Mouse (Mus musculus): Measurements from ENCODE around the gene Dysf. TPM values are rescaled to one million over a fixed set of nuclear protein-coding genes. Genes with fewer than 3 reads are reported as not detected.
"Not testable (repeated sequence)": the region's sequence is repeated elsewhere in the genome, so short reads cannot be mapped to it uniquely, and the experiment has no call there.

Gene Dysf
- total RNA-seq (2022) = 1 to 10 TPM; 3.7 to 5.6 (median 3.8) TPM

DNA sequence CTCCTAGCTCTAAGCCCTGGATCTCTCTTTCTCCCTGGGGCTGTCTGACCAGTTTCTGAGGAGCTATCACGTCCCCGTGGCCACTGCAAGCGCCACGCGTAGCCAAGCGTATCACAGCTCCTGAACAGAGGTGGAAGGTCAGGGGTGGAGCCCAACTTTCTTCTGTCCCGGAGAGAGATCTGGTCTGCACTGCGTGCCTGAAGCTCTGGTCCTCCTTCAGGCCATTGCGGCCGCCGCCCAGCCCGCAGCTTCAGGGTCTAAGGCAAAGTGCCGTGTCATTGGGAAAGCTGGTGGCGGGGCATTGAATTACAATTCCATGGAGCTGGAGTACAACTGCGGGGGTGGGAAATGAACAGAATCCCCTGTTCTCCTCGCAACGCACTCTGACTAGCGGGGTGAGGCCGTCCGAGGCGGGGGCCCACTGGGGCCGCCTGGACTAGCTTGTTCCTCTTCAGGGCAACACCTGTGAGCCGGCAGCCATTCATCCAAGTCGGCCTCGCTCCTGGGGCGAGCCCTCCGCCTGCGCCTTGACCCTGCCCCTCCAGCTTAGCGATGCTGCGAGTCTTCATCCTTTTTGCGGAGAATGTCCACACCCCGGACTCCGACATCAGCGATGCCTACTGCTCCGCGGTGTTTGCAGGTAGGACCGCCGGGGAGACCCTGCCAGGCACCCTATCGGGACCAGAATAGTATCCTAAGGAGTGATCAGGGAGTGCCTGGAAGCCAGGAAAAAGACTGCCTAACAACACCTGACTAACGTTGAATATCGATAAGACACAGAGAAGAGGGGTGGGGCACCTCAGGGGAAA lies at the start of gene Dysf:
Gene Dysf, plus strand, starts transcription at position 228 of the 809 bp plus-strand sequence.
- no peak for DNase-seq (ENCODE audit: low spot score in 2 of 2)

DNA sequence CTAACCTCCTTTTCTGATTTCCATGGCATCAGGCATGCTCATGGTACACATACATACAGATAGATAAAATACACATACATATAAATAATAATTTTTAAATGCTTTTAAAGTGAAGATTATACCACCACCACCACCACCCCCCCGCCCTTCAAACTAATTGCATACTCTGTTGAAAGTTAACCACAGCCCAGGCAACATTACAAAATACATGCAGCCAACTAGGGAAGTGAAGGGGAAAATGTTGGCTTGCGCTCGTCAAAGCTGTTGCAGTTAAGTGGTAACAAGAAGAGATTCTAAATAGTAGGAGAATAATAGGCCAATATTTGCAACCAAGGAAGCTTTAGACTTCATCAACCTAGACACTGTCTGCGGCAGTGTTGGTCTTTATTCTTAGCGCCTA lies 20.7 kb upstream of the Dysf start:
- no peak for DNase-seq (ENCODE audit: low spot score in 2 of 2)

DNA sequence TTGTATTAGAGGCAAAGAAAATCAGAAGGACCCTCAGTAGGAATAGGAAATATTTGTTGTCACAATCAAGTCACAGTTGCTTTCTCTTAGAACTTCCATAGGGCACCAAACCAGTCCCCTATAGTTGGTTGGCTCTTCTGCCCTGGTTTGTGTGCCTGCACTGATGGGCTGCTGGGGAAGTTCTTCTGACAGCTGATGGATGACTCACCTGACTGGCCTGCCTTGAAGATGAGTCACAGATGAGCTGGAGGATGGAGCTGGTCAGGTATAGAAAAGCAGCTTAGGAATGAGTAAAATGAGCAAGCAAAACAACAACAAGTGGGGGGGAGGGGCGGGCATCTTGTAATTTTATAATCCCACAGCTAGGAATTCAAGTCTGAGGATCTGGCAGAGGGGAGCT lies 5.7 kb upstream of the Dysf start:
- no peak for DNase-seq (ENCODE audit: low spot score in 2 of 2)

DNA sequence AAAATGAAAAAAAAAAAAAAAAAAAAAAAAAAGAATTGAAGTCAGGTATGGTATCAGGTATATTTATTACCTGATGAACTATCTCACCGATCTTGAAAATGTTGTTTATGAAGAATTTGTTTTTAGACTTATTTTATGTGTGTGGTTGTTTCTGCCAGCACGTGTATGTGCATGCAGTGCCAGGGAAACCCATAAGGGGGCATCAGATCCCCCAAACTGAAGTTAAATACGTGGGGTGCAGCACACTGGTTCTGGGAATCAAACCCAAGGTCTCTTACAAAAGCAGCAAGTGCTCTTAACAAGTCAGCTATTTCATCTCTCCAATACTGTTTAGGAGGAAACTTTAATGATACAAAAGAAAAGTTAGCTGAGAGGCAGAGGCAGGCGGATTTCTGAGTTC lies 4.1 kb upstream of the Dysf start:
- no peak for DNase-seq (ENCODE audit: low spot score in 2 of 2)

GRCm38 (mm10) chr6:84009172-84009872 lies 932 bp downstream of the Dysf start:
- no peak for DNase-seq (ENCODE audit: low spot score in 2 of 2)

- DNase-seq (ENCODE audit: low spot score in 2 of 2) = no peak
Measured at GRCm38 (mm10) chr6:84009915-84010302, 1.5 kb downstream of the Dysf start.

- DNase-seq (ENCODE audit: low spot score in 2 of 2) = no peak
Measured at GRCm38 (mm10) chr6:84010303-84011225, 2.2 kb downstream of the Dysf start.

- DNase-seq (ENCODE audit: low spot score in 2 of 2) = not testable (repeated sequence)
Measured at GRCm38 (mm10) chr6:84014961-84015683, 6.7 kb downstream of the Dysf start.

DNA sequence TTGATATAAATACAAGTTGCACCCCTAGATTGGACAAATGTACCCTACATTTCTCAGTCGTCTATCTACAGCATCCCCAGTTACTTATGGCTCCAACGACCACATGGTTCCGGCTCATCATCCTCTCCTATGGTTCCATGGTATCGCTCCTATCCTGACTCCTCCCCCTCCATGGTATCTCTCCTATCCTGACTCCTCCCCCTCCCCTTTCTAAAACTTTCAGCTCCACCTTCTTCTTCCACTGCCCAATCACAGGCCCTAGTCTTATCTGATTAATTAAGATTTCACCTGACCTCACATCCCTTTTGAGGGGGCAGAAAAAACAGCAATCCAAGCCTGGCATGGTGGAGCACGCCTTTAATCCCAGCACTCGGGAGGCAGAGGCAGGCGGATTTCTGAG lies 8.5 kb downstream of the Dysf start:
- DNase-seq (ENCODE audit: low spot score in 2 of 2) = no peak

GRCm38 (mm10) chr6:84017392-84017791 lies 9.0 kb downstream of the Dysf start:
- DNase-seq (ENCODE audit: low spot score in 2 of 2) = no peak

DNA sequence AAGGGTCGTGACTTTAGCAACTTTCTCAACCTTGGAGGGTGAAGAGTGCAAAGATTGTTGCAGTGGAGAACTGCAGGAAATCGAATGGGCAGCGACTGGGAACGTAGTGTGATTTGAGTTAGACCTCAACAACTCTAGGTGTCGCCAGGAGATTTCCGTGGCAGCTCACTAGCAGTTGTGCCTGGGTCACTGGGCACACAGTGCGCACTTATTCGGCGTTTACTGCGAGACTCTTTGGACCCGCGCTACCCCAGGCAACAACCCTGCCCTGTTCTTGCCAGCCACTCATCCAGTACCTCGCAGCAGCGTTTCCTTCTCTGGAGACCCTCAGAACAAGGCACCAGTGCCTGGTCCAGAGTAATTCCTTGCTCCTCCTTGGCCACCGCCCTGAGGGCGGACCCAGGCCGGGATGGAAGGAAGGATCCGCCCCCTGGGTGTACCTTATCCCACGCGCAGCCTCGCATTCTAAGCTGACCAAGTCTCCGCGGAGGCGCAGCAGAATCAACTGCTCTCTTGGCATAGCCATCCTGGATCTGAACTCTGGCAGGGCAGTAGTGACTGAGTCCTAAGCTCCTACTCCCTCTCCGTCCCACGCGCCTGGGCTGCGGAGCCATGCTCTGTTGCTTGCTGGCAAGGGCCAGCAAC lies 10.6 kb downstream of the Dysf start:
- no peak for DNase-seq (ENCODE audit: low spot score in 2 of 2)

- no peak for DNase-seq (ENCODE audit: low spot score in 2 of 2)
Measured at GRCm38 (mm10) chr6:84020002-84020401, 11.6 kb downstream of the Dysf start.

DNA sequence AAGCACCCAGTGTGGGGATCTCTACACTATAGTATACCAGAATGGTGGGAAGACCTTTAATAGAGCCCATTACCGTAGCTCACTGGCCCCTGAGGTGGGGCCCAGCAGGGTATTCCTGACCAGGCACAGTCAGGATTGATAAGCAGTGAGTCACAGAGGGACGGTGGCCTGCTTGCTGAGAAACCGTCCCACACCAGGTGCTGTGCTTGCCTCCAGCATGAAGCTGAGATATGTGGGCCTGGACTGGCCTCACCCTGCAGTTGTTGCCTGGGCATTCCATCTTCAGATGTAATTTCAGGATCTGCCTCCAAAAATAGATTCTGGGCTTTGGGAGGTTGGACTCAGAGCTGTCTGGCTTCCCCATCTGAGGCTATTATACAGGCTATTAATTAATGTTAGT lies 13.6 kb downstream of the Dysf start:
- no peak for DNase-seq (ENCODE audit: low spot score in 2 of 2)

GRCm38 (mm10) chr6:84025636-84026035 lies 17.2 kb downstream of the Dysf start:
- no peak for DNase-seq (ENCODE audit: low spot score in 2 of 2)

GRCm38 (mm10) chr6:84028791-84029190 lies 20.4 kb downstream of the Dysf start:
- DNase-seq (ENCODE audit: low spot score in 2 of 2) = no peak

- DNase-seq (ENCODE audit: low spot score in 2 of 2) = no peak
Measured at GRCm38 (mm10) chr6:84029775-84030174, 21.4 kb downstream of the Dysf start.

DNA sequence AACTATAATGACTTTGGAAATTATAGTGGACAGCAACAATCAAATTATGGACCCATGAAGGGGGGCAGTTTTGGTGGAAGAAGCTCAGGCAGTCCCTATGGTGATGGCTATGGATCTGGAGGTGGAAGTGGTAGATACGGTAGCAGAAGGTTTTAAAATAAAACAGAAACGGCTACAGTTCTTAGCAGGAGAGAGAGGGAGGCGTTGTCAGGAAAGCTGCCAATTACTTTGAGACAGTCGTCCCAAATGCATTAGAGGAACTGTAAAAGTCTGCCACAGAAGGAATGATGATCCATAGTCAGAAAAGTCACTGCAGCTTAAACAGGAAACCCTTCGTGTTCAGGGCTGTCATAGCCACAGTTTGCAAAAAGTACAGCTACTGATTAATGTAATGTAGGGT lies 24.1 kb downstream of the Dysf start:
- not testable (repeated sequence) for DNase-seq (ENCODE audit: low spot score in 2 of 2)

GRCm38 (mm10) chr6:84043251-84043940 lies 35.0 kb downstream of the Dysf start:
- no peak for DNase-seq (ENCODE audit: low spot score in 2 of 2)

DNA sequence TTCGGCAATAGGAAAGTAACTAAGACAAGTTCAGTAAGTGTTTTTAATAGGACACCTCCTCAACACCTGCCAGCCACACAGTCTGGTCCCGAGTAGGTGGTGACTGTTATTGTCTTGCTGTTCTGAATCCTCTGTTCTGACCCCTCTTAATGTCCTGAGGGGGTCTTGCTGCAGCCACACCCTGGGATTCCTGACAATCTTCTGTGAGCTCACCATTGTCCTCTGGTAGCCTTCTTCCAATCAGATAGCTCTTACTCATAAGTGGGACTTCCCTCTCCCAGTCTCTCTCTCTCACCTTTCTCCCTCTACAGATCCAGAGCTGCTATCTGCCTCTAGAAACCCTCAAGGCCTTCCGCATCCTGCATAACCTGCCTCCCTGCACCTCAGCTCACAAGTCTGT lies 36.3 kb downstream of the Dysf start:
- DNase-seq (ENCODE audit: low spot score in 2 of 2) = no peak

GRCm38 (mm10) chr6:84048856-84049255 lies 40.5 kb downstream of the Dysf start:
- no peak for DNase-seq (ENCODE audit: low spot score in 2 of 2)

Data from left cerebral cortex, adult 8-10 months (tissue).